Mouse (Mus musculus): ENCODE measurements around the gene 9930104L06Rik. TPM values are rescaled to one million over a fixed set of nuclear protein-coding genes. Genes with fewer than 3 reads are reported as not detected.

9930104L06Rik gene
- total RNA-seq, 2 experiments from 2014 or later, result 16.3 to 19.3 TPM

DNA sequence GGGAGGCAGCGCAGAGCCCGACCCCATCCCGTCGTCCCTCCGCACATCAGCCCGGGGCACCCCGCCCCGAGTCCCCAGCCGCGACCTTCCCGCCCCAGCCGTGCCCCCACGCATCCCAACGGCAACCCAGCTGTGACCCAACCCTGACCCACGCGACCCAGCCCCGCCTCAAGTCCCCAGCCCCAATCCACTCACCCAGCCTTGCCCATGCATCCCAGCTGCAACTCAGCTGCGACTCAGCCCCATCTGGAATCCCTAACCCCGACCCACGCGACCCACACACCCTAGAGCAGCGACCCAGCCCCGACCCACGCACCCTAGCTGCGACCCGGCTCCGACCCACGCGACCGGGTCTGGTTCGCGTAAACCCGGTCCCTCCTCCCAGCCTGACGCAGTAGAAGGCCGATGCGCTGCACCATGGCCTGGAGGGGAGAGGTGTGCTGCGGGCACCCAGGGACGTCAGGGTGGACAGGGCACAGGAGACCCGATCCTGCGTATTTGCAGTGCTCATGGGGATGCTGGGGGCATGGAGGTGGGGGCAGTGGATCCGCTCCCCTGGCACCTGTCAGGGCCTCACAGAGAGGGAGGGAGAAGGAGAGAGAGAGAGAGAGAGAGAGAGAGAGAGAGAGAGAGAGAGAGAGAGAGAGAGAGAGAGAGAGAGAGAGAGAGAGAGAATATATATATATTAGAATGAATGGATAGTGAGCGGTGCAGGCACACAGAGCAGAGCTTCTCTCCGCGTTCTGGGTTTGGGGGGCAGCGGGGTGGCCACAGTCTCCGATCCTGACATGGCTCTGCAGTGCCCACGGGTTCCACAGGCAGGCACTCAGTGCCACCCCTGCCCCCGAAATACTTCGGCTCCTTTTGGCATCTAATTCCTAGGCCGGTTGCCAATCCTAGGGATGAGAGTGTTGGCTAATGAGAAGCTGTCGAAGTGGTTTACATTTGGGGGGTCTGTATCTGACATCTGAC, 50.2 kb downstream of the 9930104L06Rik start:
- no peak for DNase-seq (ENCODE audit: extremely low spot score in 1 of 2, low spot score in 2 of 2)
- intact Hi-C loops (cut with DNase I), result no loop called here

DNA sequence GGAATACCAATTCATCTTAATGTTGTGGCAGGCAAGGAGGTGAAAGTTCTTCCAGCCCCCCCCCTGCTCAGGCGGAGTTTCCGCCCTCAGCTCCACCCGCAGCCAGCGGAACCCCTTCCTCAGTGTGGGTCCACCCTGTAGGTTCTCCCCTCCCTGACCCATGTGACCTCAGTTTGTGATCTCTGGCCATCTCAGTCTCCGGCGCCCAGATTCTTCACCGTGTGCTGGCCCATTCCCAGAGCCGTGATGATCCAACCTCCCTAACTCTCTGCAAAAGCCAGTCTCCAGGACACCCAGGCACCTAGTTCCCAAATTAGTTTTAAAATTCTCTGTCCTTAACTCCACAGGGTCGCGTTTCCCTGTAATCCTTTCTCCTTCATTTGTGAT, 50.9 kb downstream of the 9930104L06Rik start:
- intact Hi-C loops (cut with DNase I), result no loop called here

DNA sequence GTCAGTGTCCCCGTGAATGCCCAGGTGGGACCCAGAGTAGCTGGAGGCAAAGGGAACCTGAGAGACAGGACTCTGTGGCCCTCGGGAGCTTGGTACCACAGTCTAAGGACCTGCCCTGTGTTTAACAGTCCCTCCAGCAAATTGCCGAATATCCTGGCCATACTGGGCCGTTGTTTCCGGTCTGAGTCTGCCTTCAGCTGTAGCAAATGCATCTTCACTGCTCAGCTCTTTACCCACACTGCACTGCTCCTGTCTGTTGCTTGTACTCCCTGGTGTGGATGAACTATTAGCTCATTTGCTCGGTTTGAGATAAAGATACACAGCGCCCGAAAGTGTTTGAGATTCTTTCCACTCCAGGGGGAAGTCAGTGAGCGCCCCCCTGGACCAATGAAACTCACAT, 51.5 kb downstream of the 9930104L06Rik start:
- intact Hi-C loops (cut with DNase I), result no loop called here
- no peak for DNase-seq (ENCODE audit: extremely low spot score in 1 of 2, low spot score in 2 of 2)

More for the DNA sequence above, 50.9 kb downstream of the 9930104L06Rik start:
- DNase-seq (ENCODE audit: extremely low spot score in 1 of 2, low spot score in 2 of 2), result no peak

DNA sequence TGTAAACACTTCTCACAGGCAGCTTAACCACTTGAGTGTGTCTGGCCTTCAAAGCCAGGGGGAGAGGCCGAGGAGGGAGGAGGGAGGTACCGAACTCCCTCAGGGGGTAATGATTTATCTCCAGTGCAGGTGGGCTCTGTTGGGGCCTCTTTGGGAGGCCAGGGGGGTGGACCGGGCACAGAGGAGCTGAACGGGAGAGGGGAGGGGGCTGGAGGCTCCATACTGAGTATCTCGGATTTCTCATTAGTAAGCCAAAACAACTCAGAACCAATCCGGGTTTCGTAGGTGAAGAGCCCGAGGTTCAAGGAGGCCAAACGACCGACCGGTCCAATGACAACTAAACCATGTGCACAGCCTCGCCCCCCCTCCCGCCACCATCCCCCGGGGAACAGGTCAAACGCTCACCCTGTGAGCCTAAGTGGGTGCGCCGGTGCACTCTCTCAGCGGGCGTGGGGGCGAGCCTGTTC, 53.0 kb downstream of the 9930104L06Rik start:
- DNase-seq (ENCODE audit: extremely low spot score in 1 of 2, low spot score in 2 of 2), result no peak
- intact Hi-C loops (cut with DNase I), result no loop called here

DNA sequence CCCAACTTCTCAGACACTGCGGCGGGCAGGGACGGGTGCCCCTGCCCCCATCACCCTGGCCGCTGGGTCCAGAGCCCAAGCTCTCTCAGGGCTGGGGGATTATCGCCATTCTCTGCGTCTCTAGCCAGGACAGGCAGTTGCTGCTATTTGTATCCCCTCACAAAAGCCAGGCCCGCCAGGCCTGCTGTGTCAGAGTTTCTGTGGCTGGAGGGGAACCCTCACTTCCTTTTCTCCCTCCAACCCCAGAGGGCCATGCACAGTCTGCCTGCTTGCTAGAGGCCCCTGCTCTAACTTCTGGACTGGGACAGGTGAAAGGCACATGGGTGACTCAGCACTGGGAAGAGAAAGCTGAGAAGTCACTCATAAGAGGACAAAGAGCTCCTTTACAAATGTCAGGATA, 53.5 kb downstream of the 9930104L06Rik start:
- DNase-seq (ENCODE audit: extremely low spot score in 1 of 2, low spot score in 2 of 2), result no peak
- intact Hi-C loops (cut with DNase I), result no loop called here

Other genes starting within 250 kb of the 9930104L06Rik start
- 10 to 100 TPM; 15.2 to 15.8 TPM for gene Utp11, start 243.4 kb upstream of the 9930104L06Rik start, total RNA-seq (2021)
- 1 to 10 TPM; 3.8 to 4.5 TPM for gene Fhl3, start 236.3 kb upstream of the 9930104L06Rik start, total RNA-seq (2021)
- gene Sf3a3, start 222.3 kb upstream of the 9930104L06Rik start, total RNA-seq (2021), result 10 to 100 TPM; 36.3 to 36.6 TPM
- 10 to 100 TPM; 34.8 to 38.5 TPM for gene Inpp5b, start 195.2 kb upstream of the 9930104L06Rik start, total RNA-seq (2021)
- gene Mtf1, start 134.9 kb upstream of the 9930104L06Rik start, total RNA-seq (2021), result 10 to 100 TPM; 22.8 to 24.4 TPM
- 10 to 100 TPM; 27.9 to 33.3 TPM for gene Yrdc, start 86.4 kb upstream of the 9930104L06Rik start, total RNA-seq (2021)
- 10 to 100 TPM; 87.8 to 97.6 TPM for gene 1110065P20Rik, start 85.9 kb upstream of the 9930104L06Rik start, total RNA-seq (2021)
- gene Maneal, start 74.9 kb upstream of the 9930104L06Rik start, total RNA-seq (2021), result 10 to 100 TPM; 54.0 TPM
- 10 to 100 TPM; 25.4 to 27.5 TPM for gene Epha10, start 56.1 kb upstream of the 9930104L06Rik start, total RNA-seq (2021)
- gene Cdca8, start 2.3 kb downstream of the 9930104L06Rik start, total RNA-seq (2021), result 1 to 10 TPM; 4.0 to 4.4 TPM
- 1 to 10 TPM; 3.5 to 4.1 TPM for gene Rspo1, start 49.4 kb downstream of the 9930104L06Rik start, total RNA-seq (2021)
- 10 to 100 TPM; 75.2 to 77.3 TPM for gene Gnl2, start 79.5 kb downstream of the 9930104L06Rik start, total RNA-seq (2021)
- gene Dnali1, start 128.7 kb downstream of the 9930104L06Rik start, total RNA-seq (2021), result under 1 TPM; 0.16 to 0.21 TPM
- gene Snip1, start 129.6 kb downstream of the 9930104L06Rik start, total RNA-seq (2021), result 10 to 100 TPM; 12.8 to 13.7 TPM
- 100 to 1,000 TPM; 142 to 151 TPM for gene Meaf6, start 148.1 kb downstream of the 9930104L06Rik start, total RNA-seq (2021)
- 1 to 10 TPM in 1 of 2 experiments, under 1 TPM in 1; 0.57 to 1.2 TPM for gene Zc3h12a, start 190.8 kb downstream of the 9930104L06Rik start, total RNA-seq (2021)